Mouse (Mus musculus) c-Kit-positive CD71-negative TER-119-negative erythroid progenitor cells, embryonic 14.5 days (primary cell): ENCODE measurements around the gene Chd9.

Experiments
- DNase-seq: peaks from one replicate; pipeline ENCODE4 v3.0.0-alpha.2; 2013; ENCODE audit warnings: low read depth

The Chd9 gene

DNA sequence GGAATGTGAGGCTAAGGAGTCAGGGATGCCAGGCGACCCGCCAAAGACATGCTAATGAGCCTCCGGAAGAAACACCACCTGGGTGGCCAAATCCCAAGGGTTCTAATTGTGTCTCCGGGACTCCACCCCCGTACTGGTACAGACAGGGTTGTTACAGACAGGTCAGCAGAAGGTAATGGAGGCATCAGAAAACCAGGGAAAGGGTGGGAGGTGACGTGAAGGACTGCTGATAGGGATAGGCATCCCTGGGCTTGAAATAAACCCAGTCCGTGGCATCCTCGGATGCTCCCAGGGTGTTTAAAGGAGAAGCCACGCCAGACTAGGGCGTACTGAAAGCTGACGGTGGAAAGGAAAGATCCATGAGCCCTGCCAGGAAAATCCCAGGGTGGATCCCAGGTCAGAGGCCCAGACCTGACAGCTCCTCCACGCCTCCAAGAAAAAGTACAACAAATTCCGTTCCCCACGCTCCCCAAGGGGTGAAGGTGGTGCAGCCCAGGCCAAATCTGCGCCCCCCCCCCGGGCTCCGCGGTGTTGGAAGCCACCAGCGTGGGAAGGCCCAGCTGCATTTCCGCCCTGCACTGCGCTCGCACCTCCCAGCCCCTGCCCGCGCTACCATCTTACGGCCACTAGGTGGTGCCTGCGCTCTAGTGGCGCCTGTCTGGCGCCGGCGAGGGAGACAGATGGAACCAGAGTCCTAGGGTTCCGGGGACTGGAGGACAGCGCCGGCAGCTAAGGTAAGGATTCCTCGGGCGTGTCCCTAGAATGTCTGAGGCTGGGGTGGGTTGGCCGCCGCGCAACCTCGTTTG lies at the start of gene Chd9:
Gene Chd9 (plus strand): TSS at position 172 of the 806 bp plus-strand sequence.
- peak; percentile 86 for DNase-seq

DNA sequence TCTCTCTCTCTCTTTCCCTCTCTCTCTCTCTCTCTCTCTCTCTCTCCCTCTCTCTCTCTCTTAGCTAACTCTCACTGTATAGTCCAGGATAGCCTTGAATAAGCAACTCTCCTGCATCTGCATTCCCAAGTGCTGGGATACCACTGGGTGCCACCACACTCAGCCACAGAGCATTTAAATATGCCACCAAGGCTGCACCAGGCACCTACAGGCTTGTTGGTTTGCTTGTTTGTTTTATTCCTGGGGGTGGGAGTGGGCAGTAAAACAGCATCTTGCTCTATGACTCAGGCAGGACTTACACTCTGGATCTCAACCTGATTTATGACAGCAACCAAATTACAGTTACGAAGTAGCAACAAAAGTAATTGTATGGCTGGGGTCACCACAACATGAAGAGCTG lies 36.5 kb upstream of the Chd9 start:
- no peak for DNase-seq

DNA sequence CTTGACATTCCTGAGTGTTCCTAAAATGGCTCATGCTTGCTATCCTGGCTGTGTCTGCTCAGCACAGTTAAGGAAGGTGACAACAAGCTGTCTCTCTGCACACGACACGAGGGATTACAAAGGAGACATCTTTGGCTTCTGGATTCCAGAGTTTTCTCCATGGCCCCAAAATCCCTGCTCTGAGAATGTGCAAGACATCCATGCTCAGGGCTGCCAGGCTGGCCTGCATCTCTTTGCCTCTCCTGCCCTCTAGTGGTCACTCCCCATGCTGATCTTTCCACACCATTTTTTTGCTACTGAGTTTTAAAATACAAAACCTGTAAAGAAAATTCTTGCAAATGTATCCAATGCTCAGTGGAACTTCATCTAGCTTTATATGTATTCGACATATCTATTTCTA lies 34.4 kb upstream of the Chd9 start:
- peak; percentile 64 for DNase-seq

DNA sequence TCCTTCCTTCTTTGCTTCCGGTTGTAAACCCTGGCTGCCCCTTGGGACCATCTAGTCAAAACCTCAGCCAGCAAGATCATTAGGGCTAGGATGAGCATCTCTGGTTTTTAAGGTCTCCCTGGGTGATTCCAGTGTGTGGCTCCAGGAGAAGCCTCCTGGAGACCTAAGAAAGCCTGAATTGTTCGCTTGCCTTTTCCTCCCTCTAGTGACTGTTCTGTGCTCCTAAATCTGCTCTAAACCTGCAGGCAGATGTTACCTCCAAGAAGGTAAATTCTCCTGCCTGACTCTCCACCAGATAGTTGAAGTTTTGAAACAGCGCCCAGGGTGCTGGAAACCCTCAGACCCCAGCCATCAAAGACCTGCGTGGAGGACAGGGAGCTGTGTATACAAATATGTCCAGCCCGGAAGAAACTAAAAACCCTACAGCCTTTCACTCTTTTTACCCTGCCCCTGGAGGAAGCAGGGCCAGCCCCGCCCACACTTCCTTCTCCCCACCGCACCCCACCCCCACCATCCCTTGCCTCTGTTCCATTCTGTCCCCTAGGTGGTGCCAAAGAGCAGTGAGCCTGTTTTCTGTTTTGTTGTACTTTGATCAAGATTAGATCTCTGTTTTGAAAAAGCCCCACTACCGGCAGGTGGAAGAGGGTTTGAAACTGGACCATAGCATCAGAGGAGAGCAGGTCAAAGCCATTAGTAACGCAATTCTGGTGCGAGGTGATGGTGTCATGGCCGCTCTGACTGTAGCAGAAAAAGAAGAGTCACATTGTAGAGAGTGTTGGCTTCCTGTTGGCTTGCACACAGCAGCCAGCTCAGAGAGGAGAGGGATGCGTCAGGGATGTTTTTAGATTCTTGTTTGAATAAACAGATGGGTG lies 32.9 kb upstream of the Chd9 start:
- peak; percentile 76 for DNase-seq

DNA sequence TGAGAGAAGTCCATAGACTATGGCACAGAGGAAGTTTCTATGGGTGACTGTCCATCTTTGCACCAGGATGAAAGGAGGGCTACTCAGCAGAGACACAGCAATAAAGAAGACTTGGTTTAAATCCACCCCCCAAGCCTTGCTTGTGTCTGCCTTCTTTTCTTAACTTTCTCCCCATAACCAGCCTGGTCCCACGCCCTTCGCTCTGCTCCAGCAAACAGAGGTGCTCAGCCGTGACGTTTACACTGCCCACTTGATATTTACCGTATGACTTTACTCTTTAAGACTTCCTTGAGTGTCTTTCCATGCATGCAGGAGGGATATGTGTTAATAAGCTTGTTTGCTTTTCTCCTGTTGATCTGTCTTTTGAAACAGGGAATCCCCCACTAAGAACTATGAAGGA lies 28.7 kb upstream of the Chd9 start:
- no peak for DNase-seq

DNA sequence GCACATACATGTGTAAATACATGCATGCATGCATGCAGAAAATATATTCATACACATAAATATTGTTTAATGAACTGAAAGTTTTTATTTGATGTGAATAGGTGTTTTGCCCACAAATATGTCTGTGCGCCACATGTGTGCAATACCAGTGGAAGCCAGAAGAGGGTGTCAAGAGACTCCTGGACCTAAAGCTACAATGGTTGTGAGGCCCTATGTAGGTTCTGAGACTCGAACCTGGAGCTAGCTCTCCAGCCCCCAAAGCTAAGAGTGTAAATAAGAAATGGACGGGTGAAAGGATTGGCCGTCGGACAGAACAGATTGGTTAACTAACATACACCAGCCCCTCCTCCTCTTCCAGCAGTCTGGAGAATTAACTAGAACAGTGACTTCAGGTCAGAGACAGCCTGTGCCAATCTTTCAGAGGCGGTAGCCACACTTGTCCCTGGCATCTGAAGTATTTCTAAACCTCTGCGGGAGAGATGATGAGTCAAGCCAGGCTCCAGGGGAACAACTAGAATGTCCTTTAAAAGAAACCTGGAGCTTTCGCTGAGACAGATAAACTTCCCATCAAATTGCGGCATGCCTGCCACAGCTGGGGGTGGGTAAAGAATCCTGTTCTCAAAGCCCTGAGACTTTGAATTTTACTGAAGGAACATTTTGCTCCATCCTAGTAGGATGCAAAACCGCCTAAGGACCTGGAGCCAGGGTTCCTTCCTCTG lies 14.4 kb upstream of the Chd9 start:
- no peak for DNase-seq

DNA sequence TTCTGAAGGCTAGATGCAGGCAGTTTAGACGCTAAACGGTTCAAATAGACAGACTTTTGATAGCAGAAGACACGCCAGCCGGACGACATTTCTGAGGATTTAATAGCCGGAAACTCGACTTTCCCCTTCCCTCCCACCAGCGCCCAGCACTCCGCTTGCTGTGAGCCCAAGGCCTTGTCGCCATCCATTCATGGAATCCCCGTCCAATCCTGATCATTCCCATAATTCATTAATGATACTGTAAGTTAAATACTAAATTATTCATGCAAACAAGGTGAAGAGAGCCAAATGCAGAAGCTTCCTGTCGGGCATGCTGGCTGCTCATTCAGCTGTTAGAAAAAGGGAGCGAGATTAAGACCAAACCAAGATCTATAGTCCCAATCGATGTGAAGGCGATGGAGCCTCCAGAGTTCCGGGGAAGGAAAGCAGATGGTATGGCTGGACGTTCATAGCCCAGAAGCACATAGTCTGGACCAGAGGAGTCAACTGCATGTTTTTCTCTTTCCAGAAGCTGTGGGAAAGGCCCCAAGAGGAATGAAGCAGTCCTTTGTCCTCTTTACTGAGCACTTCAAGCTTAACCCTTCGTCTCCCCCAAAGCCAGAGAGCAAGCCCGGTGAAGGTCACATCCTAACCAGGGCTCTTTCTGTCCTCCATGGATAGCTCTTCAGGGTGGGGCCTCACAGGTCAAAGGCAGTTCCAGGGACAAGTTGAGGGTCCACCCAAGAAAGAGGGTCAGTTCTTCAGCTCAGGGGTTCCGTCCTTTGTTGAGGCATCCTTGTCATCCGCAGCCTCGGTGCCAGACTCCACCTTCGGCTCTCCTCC lies 11.9 kb upstream of the Chd9 start:
- DNase-seq = no peak

DNA sequence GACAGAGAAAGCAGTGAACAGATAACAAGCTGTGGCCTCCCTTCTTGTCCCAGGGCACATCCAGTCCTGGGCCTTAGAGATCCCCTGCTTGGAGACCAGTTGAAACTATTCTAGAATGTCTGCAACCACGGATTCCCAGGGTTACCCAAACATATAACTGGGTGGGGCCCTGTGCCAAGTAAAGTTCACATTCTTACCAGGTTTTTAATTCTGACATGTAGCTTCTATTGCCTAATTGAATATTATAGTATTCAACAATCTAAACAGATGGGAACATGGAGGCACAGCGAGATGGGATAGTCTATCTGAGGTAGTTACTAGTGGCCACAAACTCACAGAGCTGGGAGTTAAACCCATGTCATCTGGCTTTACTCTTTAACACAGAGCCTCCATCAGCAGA lies 10.9 kb upstream of the Chd9 start, which contains the start of gene Gm19935:
Gene Gm19935 (minus strand): TSS at position 101 of the 400 bp plus-strand sequence.
- DNase-seq = no peak

DNA sequence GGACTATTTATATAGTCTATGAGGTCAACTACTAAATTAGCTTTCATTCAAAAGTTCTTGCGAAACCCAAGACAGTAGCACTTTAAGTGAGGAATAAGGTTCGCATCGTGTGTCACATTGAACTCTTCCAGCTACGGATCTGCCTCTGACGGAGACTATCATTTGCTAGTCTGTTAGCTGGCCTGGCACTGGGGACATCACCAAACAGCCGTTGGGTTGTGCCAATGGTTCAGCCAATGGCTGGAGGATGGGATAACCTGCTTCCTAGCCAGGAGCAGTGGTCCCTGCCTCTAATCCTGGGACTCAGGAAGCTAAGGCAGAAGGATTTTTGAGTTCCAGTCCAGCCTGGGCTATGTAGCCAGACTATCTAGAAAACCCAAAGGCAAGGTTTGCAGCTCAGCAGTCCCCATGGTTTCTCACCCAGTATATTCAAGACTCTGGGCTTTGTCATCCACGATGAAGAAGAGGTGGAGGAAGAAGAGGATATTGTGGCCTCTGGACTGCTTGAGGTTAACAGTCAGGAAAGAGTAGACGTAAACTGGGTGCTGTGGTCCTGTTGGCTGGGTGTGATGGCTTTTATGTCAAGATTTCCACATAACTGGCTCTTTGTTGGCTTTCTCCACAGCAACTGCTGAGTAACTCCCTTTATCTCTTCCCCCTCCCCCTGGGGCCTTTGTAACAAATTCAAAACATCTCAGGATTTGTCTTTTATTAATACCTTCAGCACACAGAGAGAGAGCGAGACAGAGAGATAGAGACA lies 8.4 kb upstream of the Chd9 start:
- no peak for DNase-seq

DNA sequence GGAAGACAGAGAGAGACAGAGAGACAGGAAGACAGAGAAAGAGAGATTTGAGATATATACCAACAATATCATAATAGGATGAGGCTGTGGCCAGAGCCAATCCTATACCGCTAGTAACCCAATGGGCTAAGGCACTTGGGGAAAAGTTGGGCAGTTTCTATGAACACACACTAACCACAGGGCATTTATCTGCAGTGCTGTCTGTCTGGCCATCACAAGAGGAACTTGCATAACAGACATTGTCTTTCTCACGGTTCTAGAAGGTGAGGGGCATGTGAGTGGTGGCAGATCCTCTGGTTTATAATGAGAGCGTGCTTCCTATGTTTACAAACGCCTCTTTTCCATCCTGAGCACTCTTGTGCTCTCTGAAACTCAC lies 7.8 kb upstream of the Chd9 start:
- DNase-seq = no peak

DNA sequence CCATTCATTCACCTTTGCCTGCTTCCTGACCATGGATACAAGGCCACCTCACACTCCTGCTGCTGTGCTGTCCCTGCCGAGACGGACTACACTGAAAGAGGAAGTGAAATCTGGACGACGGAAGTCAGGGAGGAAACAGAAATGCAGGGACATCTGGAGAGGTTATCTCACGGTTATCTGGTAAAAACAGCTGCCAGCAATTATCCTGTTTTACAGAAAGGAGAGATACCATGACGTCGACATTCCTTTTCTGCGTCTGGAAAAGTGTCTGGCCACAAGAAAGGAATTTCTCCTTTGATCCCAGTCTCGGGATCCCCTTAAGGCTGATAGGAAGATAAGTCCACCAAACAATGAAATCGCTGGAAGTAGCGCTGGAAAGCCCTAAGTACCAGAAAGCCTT lies 5.7 kb upstream of the Chd9 start:
- no peak for DNase-seq

DNA sequence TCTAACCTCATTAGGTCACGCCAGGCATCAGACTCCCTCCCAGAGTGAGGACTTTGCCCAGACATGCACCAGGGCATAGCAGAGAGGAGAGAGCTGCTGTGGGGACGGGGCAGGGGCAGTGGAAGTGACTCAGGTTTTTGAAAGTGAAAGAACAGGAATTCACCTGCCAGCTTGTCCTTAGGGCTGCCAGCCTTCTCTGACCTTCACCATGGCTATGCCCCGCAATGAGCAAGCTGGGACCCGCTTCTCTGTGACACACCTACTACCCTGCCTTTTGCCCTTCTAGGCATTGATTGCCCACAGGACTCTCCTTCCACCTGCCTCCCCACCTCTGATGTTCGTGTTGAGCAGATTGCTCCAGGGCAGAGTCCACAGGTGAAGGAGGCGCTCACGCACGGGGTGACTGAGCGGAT lies 2.7 kb upstream of the Chd9 start:
- no peak for DNase-seq

DNA sequence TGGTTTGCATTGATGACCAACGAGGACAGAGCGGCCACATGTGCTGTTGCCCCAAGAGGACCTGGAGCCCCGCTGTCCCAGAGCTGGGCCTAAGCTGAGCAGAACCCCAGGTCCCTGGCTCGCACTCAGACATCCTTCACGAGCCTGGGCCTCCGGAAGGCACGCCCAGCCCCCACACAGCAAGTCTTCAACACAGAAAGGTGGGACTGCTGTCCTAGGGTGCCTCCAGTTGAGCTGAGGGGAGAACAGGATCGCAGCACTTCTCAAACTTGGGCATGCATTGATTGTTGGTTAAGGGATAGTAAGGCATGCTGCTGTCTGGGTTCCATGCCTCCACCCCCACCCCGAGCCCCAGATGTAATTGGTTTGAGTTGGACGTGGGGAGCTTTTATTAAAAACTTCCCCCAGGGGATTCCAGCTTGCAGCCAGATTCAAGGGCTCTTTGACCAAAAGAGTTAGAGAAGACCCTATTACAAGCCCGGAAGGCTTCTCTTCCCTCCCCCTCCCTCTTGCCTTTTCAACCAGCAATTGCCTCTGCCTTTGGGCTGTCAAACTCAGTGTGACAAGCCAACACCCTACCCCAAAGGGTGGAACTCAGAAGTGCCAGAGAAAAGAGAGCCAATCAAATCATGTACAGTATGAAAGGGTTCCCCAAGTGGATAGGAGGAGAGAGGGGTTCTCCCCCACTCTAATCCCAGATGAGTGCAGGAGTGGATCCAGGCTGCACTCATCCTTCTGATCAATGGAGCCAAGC lies 1.0 kb downstream of the Chd9 start:
- no peak for DNase-seq

DNA sequence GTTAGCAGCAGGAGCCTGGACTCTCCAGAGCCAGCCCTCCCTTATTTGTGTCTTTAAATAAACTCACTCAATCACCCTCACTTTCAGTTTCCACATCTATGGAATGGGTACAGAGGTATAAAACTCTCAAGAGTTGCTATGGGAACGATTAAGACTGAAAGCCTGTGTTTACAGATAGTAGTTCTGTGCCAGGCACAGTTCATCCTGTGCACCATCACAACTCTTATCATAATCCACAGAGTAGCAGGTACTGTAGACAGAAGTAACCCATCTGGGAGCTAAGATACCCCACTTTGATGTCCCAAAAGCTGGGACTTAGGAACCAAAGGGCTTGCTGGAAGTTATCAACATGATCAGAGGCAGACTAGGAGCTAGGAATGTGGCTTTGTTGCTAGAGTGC lies 1.7 kb downstream of the Chd9 start:
- DNase-seq = no peak

DNA sequence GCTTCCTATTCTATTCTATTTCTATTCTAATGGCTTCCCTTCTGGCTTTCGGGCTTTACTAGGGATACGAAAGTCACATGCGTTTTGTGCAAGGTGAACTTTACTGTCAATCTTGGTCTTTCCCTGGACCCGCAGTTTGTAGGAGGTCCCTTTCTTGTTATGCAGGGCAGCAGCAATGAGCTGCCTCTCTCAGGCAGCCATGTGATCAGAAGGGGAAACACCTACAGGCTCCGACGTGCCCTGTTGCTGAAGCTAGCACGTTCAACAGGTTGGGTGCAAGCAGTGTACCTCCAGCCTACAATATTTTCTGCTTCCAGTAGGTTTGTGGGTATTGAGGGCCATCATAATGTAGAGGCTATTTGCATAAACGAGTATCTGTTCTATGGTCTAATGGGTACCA lies 2.8 kb downstream of the Chd9 start:
- DNase-seq = no peak

DNA sequence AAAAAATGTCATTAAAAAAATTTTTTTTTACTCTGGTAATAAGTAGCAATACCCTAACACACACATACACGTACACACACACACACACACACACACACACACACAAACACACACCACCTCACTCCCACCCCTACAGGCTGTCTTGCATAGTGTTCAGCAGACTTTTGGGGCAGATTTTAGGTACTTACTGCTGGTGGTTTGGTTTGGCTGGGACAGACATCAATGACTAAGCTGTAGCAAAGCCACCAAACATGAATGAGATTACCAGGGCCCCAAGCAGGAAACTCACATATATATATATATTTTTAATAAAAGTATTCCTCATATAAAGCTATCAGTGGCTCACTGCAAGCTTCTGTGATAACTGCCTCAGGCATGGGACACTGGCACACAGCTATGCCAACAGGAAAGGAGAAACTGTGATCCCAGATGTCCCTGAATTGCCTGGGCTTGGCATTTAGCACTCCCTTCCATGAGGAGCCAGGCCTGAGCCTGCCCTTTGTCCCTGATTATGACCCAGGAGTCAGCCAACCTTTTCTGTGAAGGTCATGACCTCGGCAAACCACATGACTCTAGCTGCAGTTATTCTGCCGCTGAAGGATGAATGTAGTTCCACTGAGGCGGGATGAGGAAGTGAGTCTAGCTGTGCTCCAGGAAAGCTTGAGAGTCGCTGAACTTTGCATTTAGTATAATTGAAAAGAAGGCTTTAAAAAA lies 4.6 kb downstream of the Chd9 start:
- DNase-seq = no peak

DNA sequence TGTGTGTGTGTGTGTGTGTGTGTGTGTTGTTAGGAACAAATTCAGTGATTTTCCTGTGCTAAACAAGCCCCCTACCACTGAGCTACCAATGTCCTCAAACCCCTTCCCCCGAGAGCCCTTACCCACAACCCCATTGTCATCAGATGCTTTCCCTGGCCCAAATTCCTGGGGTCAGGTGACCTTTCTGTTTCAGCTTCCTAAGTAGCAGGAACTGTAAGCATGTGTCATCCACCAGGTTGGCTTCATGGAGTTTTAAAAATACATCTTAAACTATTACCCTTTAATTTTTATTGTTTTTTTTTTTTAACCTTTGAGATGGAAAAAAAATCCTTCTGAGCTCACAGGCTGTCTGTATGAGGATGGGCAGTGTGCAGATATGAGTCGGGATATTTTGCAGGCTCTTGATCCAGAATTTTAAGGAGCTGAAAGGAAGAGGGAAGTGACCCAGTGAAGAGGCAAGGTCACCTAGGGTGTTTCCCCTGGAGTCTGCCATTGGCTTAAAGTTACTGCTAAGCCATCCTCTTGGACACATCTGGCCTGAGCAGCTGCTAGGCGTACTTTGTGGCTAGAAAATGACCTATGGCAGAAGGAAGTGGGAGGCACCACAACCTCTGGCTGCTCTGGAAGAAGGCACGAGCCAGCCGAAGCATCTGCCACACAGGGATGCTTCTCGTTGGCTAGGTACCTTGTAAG lies 5.6 kb downstream of the Chd9 start:
- no peak for DNase-seq

DNA sequence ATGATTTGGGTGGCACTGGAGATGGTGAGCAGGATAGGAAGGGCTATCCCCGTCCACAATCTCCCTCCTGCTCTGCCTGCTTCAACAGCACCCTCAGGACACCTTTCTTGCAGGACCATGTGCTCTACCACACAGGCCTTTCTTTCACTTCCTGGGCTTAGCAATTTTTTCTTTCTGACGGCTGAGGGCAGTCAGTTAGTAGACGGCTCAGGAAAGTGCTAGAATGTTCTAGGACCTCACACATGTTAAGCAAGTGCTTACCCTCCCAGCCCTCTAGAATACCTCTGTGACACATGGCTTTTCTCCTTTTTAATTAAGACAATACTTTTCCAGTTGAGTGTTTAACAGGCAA lies 6.1 kb downstream of the Chd9 start:
- no peak for DNase-seq

DNA sequence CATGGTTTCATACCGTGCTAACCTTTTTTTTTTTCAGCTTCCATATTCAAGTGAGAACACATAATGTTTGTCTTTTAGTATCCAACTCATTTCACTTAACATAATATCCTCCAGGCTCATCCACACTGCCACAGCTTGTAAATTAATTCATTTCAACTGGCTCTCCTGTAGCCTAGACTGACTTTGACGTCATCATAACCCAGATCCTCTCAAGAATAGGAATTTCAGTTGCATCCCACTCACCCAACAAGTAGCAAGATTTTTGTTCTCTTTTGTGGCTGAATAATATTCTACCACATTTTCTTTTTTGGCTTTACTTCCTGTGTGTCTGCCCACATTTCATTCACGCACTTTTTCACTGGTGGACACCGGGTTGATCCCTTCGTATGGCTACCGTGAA lies 9.3 kb downstream of the Chd9 start:
- no peak for DNase-seq
